Mouse (Mus musculus): ENCODE measurements around the gene Tiam1. TPM values are rescaled to one million over a fixed set of nuclear protein-coding genes. Genes with fewer than 3 reads are reported as not detected.

Gene Tiam1
- polyA plus RNA-seq, 1 experiment = 10.7 TPM

GRCm38 (mm10) chr16:90134351-90134750, 9.2 kb downstream of the Tiam1 start:
- 76% methylated on average over 7 of the region's 7 CpGs for WGBS
- Histone ChIP-seq H3K4me1 (ENCODE audit: control insufficient read depth, insufficient read depth, low read length) (peaks cover 1% of the 10 kb centered on the region; the same call in 1 of the 2 replicates), H3K27ac (ENCODE audit: control insufficient read depth, insufficient read depth, low read depth, low read length, poor library complexity) (no peak overlapping the region), H3K4me3 (replicated peaks; ENCODE audit: control insufficient read depth, low read depth, low read length) (no peak overlapping the region)
- TF ChIP-seq CTCF (IDR thresholded peaks at IDR 0.05; ENCODE audit: control insufficient read depth, insufficient read depth, low read length) = no peak
- no peak for TF ChIP-seq POLR2A (IDR thresholded peaks at IDR 0.05; ENCODE audit: borderline replicate concordance, control insufficient read depth, low read depth, low read length)

DNA sequence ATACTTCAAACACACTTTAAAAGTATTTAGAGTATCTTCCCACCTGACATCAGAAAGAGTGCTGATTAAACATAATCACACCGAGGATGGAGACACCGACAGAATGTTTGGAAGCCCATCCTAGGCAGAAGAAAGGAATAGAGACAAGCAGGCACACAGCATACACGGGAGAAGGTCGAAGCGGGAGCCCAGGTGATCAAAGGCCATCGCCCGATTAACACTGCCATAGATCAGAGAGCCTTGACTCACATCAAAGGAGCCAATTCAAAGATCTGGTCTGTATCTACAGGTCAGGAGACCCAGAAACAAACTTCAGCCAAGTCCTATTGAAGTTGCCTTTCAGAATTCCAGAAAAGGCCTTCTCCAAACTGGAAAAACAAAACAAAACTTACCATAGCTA, 10.8 kb downstream of the Tiam1 start:
- WGBS = 87% methylated on average over 7 of the region's 7 CpGs

GRCm38 (mm10) chr16:90132331-90132730, 11.2 kb downstream of the Tiam1 start:
- Histone ChIP-seq H3K27ac (ENCODE audit: control insufficient read depth, insufficient read depth, low read depth, low read length, poor library complexity) (no peak overlapping the region), H3K4me1 (ENCODE audit: control insufficient read depth, insufficient read depth, low read length) (peaks cover 1% of the 10 kb centered on the region; the same call in 1 of the 2 replicates), H3K4me3 (replicated peaks; ENCODE audit: control insufficient read depth, low read depth, low read length) (no peak overlapping the region)
- 78% methylated on average over 10 of the region's 10 CpGs for WGBS
- no peak for TF ChIP-seq CTCF (IDR thresholded peaks at IDR 0.05; ENCODE audit: control insufficient read depth, insufficient read depth, low read length)
- no peak for TF ChIP-seq POLR2A (IDR thresholded peaks at IDR 0.05; ENCODE audit: borderline replicate concordance, control insufficient read depth, low read depth, low read length)

More for the DNA sequence above, 10.8 kb downstream of the Tiam1 start:
- H3K4me3 ChIP-seq (replicated peaks; ENCODE audit: control insufficient read depth, low read depth, low read length) = no peak overlapping the region
- TF ChIP-seq CTCF (IDR thresholded peaks at IDR 0.05; ENCODE audit: control insufficient read depth, insufficient read depth, low read length) (no peak), POLR2A (IDR thresholded peaks at IDR 0.05; ENCODE audit: borderline replicate concordance, control insufficient read depth, low read depth, low read length) (no peak)
- H3K4me1 ChIP-seq (ENCODE audit: control insufficient read depth, insufficient read depth, low read length) = peaks cover 1% of the 10 kb centered on the region; the same call in 1 of the 2 replicates
- H3K27ac ChIP-seq (ENCODE audit: control insufficient read depth, insufficient read depth, low read depth, low read length, poor library complexity) = no peak overlapping the region

GRCm38 (mm10) chr16:90128817-90129587, 14.6 kb downstream of the Tiam1 start:
- no peak overlapping the region for H3K4me3 ChIP-seq (replicated peaks; ENCODE audit: control insufficient read depth, low read depth, low read length)
- whole genome bisulfite sequencing = 84% methylated on average over 19 of the region's 19 CpGs
- no peak overlapping the region for H3K27ac ChIP-seq (ENCODE audit: control insufficient read depth, insufficient read depth, low read depth, low read length, poor library complexity)
- no peaks in the 10 kb centered on the region for H3K4me1 ChIP-seq (ENCODE audit: control insufficient read depth, insufficient read depth, low read length)
- no peak for TF ChIP-seq CTCF (IDR thresholded peaks at IDR 0.05; ENCODE audit: control insufficient read depth, insufficient read depth, low read length)
- TF ChIP-seq POLR2A (IDR thresholded peaks at IDR 0.05; ENCODE audit: borderline replicate concordance, control insufficient read depth, low read depth, low read length) = no peak

GRCm38 (mm10) chr16:90128361-90128760, 15.2 kb downstream of the Tiam1 start:
- Histone ChIP-seq H3K4me3 (replicated peaks; ENCODE audit: control insufficient read depth, low read depth, low read length) (no peak overlapping the region), H3K27ac (ENCODE audit: control insufficient read depth, insufficient read depth, low read depth, low read length, poor library complexity) (no peak overlapping the region), H3K4me1 (ENCODE audit: control insufficient read depth, insufficient read depth, low read length) (no peaks in the 10 kb centered on the region)
- no peak for TF ChIP-seq POLR2A (IDR thresholded peaks at IDR 0.05; ENCODE audit: borderline replicate concordance, control insufficient read depth, low read depth, low read length)
- TF ChIP-seq CTCF (IDR thresholded peaks at IDR 0.05; ENCODE audit: control insufficient read depth, insufficient read depth, low read length) = no peak
- 76% methylated on average over 8 of the region's 8 CpGs for WGBS

DNA sequence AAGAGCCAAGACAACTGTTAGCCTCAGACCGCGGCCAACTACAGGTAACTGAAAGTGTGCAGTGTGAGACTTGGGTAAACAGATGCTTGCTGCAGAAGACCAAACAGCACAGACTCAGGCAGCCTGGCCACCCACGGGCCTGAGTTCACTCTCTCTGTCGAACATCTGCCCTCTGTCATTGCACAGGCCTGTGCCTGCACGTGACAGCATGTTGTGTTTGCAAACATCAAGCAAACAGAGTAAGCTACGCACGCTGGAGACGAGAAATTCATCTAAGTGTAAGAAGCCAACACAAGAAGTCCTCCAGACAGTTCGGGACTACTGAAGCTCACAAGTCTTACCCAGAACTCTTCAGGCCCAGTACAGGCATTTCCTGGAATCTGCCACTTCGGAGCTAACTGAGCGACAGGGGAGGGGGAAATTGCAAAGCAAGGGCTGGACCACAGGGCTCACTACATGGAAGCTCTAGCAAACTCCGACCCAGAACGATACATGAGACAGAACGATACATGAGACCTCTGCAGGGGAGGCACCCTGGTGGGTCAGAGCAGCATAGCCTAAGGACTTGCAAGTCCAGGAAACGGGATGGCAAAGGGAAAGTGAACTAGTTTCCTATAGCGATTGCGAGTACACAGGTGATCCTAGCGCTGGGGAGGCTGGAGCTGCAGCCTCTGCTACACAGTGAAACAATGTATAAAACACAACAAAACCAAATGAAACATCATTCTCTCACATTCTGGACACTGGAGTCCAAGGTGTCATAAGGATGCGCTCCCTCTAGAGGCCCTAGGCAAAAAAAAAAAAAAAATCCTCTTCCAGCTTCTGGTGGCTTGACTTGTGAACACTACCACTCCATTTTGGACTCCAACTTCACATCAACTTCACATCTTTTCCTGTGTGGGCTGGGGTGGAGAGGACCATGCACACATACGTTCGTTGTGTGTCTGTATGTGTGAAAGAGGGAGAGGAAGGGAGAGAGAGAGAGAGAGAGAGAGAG, 18.0 kb downstream of the Tiam1 start:
- Histone ChIP-seq H3K4me3 (replicated peaks; ENCODE audit: control insufficient read depth, low read depth, low read length) (no peak overlapping the region), H3K4me1 (ENCODE audit: control insufficient read depth, insufficient read depth, low read length) (no peaks in the 10 kb centered on the region; the same call in 1 of the 2 replicates), H3K27ac (ENCODE audit: control insufficient read depth, insufficient read depth, low read depth, low read length, poor library complexity) (no peak overlapping the region)
- no peak for TF ChIP-seq CTCF (IDR thresholded peaks at IDR 0.05; ENCODE audit: control insufficient read depth, insufficient read depth, low read length)
- no peak for TF ChIP-seq POLR2A (IDR thresholded peaks at IDR 0.05; ENCODE audit: borderline replicate concordance, control insufficient read depth, low read depth, low read length)
- 80% methylated on average over 21 of the region's 21 CpGs for WGBS

DNA sequence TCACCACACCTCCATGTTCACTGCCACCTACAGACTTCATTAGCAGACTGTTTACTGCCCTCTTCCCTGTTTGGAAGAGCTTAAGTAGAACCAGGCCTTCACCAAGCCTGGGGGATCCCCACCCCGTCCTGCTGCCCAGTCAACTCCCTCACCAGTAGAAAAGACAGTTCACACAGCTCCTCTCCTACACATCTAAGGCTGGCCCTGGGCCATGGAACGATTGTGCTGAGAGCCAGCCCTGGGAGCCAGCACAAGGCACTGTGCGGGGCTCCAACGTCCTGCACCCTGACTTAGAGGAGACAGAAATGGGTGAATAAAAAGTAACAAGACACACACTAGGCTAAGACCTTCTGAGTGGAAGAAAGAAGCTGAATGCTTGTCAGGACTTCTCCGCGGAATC, 20.5 kb downstream of the Tiam1 start:
- H3K27ac ChIP-seq (ENCODE audit: control insufficient read depth, insufficient read depth, low read depth, low read length, poor library complexity) = no peak overlapping the region
- no peak overlapping the region for H3K4me3 ChIP-seq (replicated peaks; ENCODE audit: control insufficient read depth, low read depth, low read length)
- no peak for TF ChIP-seq CTCF (IDR thresholded peaks at IDR 0.05; ENCODE audit: control insufficient read depth, insufficient read depth, low read length)
- no peak for TF ChIP-seq POLR2A (IDR thresholded peaks at IDR 0.05; ENCODE audit: borderline replicate concordance, control insufficient read depth, low read depth, low read length)
- H3K4me1 ChIP-seq (ENCODE audit: control insufficient read depth, insufficient read depth, low read length) = no peaks in the 10 kb centered on the region; the same call in 1 of the 2 replicates
- 84% methylated on average over 6 of the region's 6 CpGs for WGBS

GRCm38 (mm10) chr16:90122439-90122838, 21.1 kb downstream of the Tiam1 start:
- 57% methylated on average over 9 of the region's 9 CpGs for WGBS

More at GRCm38 (mm10) chr16:90122439-90122838, 21.1 kb downstream of the Tiam1 start:
- H3K27ac ChIP-seq (ENCODE audit: control insufficient read depth, insufficient read depth, low read depth, low read length, poor library complexity) = no peak overlapping the region
- no peaks in the 10 kb centered on the region; the same call in 1 of the 2 replicates for H3K4me1 ChIP-seq (ENCODE audit: control insufficient read depth, insufficient read depth, low read length)
- TF ChIP-seq CTCF (IDR thresholded peaks at IDR 0.05; ENCODE audit: control insufficient read depth, insufficient read depth, low read length) (no peak), POLR2A (IDR thresholded peaks at IDR 0.05; ENCODE audit: borderline replicate concordance, control insufficient read depth, low read depth, low read length) (no peak)
- H3K4me3 ChIP-seq (replicated peaks; ENCODE audit: control insufficient read depth, low read depth, low read length) = no peak overlapping the region
